Mouse (Mus musculus): ENCODE data around the gene Zer1. TPM values are rescaled to one million over a fixed set of nuclear protein-coding genes. Genes with fewer than 3 reads are reported as not detected.
A peak's percentile ranks its signal among the peaks of the same experiment; 100 is the strongest.

The Zer1 gene
- total RNA-seq, 2 experiments from 2014 or later = 20.1 to 20.3 TPM

DNA sequence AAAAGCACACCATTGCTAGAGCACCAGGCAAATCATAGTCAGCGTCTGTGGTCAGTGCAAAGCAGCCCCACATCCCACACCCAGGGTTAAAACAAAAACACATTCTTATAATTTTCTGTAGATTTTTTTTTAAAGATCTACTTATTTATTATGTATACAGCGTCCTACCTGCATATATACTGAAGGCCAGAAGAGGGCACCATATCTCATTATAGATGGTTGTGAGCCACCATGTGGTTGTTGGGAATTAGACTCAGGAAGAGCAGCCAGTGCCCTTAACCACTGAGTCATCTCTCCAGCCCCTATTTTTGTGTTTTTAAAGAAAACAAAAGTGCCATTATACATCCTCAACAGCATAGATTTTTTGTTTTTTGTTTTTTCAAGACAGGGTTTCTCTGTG, 4.4 kb upstream of the Zer1 start:
- no peak for DNase-seq

DNA sequence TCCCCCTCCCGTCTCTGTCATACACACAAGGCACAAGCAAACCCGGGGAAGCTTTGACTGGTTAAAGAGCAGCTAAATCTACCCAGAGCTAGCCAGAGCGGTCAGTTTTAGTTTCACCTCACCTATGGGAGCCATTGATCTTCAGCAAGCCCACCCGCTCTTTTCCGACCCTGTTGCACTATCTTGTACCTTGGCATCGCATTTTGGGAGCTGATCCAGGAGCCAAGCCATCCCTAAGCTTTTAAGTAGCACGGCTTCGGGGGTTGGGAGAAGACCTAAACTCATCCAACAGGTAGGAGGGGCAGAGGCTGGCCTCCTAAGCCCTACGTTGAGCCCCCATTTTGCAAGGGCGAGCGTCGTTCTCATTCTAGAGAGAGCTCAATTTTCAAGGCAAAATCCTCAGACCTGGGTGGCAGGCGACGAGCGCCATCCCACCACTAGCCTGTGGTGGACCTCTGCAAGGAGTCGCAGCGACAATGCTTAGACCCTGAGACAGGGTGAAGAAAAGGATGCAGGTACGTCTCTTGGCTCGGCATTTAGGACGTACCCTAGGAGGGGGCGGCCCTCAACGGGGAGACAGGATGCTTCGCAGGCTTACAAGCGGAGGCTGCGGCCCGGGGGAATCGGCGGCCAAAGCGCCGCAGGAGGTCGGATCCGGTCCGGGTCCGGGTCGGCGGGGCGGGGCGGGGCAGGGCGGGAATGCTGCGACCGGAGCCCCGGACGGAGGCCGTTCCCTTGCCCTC, 485 bp downstream of the Zer1 start:
- no peak for DNase-seq

DNA sequence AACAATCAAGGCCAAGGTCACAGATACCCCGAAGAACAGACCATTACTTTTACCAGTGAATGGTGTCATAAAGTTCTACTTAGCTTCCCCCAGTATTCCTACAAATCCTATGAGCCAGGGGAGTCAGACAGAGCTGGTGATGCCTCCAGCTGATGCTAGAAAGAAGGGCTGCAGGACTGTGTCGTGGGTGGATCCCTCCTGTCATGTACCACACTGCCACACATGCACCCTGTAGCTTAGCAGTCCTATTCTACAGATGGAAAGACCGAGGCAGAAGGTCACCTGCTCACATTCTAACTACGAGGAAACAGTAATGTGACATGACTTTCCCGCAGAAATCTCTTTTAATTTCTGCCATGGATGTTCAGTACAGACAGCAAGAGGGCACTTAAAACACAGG, 1.6 kb downstream of the Zer1 start:
- DNase-seq = no peak

DNA sequence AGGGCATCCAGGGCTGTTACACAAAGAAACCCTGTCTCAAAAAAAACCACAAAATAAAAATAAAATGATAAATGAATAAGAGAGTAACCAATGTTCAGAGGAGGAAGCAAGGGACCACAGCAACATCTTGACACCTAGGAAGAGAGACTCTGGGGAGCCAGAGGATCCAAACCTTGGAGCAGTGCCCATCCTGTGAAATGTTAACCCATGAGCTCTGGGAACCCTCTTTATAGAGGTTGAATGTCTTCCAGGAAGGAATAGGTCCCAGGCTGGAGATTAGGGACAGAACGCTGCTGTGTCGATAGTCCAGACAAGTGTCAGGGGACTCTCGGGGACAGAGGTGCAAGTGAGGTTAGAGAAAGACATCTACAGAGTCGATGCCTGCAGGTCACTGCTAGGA, 4.1 kb downstream of the Zer1 start:
- DNase-seq = no peak

DNA sequence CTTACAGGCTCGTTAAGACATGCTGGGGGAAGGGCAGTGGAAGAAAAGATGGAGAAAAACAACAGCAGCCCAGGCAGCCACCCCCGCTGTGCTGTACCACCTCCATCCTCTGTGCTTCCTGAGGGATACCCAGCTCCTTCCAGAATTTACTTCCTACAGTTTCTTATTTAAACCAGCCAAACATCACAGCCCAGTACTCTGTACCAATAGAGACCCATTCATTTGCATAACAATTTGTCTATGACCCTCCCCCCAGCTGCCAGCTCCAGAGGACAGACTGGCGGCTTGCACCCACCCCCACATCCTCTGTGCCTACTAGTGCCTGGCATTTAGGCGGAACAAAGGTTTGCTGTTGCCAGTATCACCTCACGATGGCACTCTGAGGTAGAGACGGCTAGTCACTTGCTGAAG, 4.7 kb downstream of the Zer1 start:
- DNase-seq = no peak

DNA sequence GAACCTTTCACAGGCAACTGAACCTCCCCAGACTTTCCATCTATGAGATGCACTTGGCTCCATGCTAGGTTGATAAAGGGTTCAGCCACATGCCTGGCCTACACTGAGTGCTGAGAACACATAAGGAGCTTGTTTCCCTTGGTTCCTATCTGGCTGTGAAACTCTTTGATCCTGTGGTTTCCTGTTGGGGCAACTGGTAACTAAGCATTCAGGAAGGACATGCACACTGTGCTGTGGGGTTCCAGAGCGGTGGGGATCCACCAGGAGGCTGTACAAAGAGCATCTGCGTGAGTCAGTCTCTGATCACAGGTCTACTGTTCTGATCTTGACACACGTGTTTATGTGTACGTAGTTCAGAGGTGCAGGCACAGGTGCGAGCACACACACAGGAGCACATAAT, 11.8 kb downstream of the Zer1 start:
- no peak for DNase-seq

DNA sequence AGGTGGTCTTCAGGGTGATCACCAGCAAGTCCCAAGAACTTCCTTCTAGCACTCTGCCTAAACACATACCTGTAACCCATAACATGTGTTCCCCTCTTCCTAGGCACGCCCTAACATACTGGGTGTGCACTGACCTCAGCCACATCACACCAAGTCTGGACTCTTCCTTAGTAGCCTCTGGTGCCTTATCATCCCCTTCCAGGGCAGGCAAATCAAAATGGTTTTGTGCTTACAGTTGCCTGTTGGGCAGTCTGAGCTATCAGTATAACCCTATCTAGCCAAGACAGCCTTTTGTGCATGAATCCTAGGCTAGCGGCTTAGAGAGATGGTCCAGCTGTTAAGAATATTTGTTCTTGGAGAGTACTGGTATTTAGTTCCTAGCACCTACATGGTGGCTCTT, 12.9 kb downstream of the Zer1 start:
- DNase-seq = no peak

DNA sequence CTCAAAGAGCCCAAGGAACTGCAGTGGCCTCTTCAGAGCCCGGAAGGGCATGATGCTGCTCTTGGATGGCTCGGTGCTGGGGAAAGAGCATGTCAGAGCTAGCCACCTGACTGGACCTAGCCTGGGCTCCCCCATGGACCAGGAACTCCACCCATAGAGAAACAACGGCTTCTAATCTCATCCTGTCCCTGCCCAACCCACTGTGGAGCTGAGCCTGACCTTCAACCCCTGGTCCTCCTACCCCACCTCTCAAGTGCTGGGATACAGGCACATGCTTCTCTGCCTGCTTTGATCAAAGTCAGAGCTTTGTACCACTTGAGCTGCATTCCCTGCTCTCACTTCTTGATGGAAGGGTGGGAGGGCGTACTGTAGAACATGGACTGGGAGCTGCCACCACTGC, 16.1 kb downstream of the Zer1 start:
- DNase-seq = no peak

DNA sequence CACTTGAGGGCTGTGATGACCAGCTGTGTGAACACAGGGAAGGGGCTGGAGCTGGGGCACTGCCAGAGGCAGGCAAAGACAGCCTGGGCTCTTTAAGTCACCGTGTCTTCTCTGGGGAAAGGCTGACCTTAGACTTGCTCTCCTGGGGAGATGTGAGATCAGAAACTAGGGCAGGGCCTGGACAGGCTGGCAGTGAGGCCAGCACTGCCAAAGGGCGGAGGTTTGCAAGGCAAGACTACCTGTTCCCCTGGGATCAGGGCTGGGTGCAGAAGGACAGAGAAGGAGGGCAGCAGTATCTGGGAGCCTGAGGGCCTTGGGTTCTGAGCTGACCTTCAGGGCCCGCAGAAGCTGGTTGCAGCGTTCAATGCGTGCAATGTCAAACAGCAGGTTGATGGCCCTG, 16.7 kb downstream of the Zer1 start:
- no peak for DNase-seq

DNA sequence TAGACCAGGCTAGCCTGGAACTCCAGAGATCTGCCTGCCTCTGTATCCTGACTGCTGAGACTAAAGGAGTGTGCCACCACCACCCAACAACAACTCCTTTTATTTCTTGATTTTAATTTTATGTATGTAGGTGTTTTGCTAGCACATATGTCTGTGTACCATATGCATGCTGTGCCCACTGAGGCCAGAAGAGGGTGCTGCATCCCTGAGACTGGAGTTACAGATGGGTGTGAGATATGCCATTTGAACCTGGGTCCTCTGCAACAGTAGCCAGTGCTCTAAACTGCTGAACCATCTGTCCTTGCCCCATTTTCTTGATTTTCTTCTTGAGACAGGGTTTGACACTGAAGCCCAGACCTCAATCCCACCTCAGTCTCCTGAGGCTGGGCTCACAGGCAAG, 18.0 kb downstream of the Zer1 start:
- no peak for DNase-seq

DNA sequence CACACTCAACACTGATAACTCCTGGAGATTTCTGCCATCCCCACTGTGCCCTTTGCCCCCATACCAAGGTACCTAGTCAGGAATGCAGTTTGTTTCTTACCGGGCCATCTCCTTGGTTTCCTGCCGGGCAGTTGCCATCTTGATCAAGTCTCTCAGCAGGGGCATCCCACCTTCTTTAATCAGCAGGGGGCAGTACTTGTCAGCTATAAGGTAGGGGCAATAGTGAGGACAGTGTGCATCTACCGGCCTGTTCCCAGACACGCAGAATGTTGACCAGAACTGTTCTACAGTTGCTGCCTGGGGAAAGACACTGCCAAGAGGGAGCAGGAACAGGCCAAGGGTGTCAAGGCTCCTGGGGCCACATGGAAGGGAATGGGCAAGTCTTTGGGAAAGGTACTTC, 24.2 kb downstream of the Zer1 start:
- no peak for DNase-seq

DNA sequence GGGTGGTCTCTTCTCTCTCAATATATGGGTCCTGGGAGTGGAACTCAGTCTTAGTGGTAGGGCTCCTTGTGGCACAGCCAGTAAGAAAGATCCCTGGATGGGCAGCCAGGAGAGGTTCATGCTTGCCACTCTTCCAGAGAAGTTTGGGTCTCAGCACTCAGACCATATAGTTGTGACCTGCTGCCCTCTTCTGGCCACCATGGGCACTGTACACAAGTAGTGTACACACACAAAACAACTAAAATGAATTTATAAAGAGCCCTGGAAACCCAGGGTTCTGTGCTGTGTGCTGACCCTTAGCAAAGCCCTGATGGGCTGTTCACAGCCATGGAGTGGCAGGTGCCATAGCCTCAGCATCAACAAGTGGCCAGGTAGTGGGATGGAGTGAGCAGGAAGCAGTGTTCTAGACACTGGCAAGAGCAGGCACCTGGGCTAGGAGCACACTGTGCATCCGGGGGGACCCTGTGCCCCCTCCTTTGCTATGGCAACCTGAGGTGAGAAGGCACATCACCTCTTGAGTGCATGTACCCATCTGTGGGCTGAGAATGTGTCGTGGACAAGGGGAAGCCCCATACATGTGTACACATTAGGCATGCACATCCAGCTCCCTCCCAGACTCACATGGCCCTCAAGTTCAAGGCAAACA, 28.4 kb downstream of the Zer1 start:
- no peak for DNase-seq

DNA sequence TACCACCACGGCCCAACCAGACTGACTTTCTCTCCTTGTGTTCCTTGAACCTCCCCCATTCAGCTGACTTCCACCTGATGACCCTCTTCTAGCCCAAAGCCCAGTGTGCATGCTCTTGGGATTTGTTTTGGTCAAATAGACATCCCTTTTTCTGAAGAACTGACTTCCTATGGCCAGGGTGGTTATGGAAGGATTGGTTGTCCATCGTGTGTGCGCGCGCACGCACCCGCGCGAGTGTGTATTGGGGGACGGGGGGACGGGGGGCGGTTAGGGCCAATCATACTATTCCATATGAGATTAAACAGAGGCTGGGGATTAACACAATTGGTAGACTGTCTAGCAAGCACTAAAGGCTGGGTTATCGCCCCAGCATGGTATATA, 30.2 kb downstream of the Zer1 start:
- DNase-seq = no peak

DNA sequence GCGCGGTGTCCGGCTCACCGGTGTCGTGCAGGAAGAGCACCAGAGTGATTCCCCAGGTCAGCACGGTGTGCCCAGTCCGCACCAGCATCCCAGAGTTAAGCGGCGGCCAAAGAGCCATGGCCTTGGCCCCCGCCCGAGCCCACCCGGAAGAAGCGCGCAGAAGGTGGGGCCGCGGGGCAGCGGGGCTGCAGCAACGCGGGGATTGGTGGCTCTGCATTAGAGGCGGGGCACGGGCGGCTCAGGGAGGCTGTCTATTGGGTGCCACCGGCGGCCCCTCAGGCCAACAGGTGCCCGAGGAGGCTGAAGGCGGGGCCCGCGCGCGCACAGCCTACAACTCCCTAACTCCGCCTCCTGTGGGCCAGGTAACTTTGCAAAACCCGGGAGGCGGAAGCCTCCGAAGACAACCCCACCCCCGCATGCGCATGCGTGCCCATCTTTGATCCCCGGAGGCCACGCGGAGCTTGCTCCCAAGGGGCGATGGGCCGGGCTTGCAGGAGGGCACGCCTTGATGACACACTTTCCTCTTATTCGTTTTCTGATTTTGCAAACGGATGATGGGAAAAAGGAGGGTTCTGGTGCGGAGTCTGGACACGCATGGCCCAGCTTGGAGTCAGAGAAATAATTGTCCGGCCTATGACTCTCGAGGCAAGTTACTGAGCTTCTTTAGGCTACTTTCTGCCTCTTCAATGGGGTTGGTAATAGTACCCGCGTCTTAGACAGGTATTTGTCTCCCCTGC, 30.7 kb downstream of the Zer1 start, which contains the start of gene Zdhhc12:
Gene Zdhhc12, minus strand, starts transcription at position 178 of the 737 bp plus-strand sequence.
- peak; percentile 95 for DNase-seq

DNA sequence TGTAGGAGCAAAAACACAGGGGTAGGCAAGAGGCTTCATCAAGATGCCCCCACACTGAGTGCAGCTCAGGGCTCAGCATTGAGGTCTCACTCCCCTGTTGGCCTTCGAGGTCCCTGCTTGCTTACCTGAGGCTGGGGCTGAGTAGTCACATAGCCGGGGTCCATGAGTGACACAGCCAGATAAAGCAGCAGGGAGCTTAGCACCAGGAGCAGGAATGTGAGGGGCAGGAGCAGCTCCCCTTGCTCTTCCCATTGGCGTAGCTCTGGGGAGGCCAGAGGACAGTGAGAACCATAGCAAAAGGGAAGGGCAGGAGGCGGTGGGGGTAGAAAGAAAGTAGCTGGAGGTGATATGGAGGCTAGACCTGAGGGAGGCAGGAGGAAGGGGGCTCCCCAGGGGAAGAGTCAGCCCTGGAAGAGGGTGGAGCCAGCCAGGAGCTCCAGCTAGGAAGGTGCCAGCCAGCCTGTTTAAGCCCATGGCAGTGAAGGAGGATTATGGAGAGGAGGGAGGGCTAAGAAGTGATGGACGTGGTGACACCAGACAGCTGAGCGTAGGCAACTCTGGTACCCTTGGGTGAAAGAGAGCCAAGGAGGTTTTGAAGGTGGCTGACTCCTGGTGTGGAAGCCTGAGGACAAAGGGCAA, 32.0 kb downstream of the Zer1 start:
- DNase-seq = no peak

DNA sequence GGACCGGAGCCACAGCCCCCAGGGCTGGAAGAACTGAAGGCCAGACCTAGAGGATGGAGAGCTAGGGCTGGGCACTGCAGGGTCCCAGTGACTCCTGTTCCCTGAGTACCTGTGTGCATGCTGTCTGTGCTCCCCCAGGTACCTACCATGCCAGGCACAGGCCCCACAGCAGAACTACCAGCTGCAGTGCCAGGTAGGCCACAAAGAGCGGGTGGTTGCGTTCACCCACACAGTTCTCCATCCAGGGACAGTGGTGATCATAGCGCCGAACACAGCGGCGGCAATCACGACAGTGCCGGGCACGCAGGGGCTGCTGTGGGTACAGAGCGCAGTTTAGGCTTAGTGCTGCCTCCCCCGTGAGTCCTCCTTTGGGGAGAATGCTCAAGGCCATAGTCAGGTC, 32.9 kb downstream of the Zer1 start:
- DNase-seq = no peak

DNA sequence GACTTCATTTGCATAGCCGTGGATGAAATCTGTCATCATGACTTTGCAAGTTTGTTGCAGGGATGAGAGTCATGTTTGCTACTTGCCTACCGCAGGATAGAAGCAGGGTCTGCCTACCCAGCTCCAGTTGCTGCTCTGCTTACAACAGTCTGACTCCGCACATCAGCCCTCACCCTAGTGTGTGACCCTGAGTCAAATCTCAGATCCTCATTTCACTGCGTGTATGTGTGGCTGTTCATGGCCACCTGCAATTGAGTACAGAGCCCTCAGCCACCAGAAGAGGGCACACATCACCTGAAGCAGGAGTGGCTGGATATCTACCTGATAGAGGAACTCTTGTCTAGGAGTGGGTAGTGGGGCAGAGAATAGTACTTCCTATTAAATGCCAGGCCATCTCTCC, 37.1 kb downstream of the Zer1 start:
- DNase-seq = no peak

DNA sequence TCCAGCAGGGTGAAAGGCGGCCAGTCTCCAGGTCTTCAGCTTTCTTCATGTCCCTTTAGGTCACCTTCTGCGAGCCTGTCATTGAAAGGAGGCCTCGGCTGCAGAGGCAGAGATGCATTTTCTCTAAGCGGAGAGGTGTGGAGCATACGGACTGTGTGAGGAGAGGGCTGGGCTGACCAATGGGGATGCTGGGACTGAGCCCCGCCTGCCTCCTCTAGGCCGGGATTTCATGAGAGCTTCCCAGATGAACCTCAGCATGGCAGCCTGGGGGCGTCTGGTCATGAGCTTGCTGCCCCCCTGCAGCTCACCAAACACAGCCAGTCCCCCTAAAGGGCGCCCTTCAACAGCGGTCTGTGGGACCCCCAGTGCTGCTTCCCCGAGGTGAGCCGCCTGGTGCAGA, 39.8 kb downstream of the Zer1 start:
- DNase-seq = no peak

DNA sequence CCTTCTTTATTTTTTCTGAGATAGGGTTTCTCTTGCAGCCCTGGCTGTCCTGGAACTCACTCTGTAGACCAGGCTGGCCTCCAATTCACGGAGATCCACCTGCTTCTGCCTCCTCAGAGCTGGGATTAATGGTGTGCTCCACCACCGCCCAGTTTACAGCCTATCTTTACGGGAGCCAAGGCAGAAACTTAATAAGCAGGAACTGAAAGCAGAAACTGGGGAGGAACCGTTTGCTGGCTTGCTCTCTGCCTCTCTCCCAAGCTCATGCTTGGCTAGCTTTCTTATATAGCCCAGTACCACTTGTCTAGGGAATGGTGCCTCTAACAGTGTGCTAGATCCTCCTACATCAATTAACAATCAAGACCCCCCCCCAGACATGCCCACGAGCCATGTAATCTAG, 40.3 kb downstream of the Zer1 start:
- DNase-seq = no peak

DNA sequence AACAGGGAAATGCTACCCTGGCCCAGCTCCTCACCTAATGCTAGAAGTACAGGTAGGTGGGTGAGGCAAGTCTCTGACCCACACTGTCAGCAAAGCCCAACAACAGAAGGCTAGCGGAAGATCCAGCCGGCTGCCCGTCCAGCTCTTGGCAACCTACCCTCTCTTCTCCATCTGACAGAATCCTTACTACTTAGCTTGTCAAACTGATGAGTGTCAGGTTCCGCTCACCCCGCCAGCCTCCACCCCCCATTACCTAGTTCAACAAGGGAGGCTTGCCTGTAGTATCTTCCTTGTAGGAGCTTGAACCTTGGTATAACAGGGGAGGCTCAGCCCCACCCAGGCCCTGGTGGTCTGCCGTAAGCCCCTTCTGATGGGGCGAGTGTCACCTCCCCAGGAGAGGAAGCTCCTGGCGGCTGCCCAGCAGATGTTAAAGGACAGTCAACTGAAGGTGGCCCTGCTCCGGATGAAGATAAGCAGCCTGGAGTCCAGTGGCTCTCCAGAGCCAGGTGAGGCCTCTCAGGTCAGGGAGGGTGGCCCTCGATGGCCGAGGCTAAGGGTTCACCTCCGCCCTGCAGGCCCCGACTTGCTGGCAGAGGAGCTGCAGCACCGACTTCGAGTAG, 44.1 kb downstream of the Zer1 start:
- no peak for DNase-seq

DNA sequence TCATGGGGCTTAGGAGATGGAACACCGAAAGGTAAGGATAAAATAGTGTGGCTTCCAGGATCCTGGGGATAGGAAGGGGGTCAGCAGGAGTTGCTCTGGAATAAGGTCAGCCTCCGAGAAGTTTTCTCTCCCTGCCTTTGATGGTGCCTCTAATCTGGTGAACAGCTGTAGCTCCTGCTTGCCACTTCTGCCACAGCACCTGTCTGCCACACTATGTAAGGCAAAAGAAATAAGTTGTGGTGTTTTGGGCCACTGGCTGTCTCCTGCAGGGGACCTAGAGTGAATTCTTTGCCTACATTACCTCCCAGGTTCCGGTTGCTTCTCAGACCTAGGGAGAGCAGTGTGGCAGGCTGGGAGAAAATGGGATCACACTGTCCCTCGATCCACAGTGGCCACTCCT, 45.6 kb downstream of the Zer1 start:
- DNase-seq = no peak

DNA sequence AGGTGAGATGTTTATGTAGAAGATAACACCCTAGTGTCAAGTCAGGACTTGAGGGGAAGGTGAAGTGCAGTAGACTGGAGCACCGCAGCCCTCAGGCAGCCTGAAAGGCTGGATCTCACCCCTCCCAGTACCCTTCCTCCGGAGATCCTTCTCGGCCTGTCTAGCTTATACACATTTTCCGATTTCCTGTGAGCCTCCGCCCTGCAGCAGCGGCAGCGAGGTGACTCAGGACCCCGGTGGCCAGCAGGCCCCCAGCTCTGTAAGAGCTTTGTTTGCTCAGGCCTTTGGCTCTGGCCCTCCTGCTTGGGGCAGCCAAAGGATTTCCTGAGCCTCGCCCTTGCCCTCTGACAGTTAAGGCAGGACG, 46.1 kb downstream of the Zer1 start:
- DNase-seq = peak; percentile 44

Measured in gastrocnemius, postnatal 25 days (tissue).